Mouse (Mus musculus): ENCODE results near the gene 1810013L24Rik. TPM values are rescaled to one million over a fixed set of nuclear protein-coding genes. Genes with fewer than 3 reads are reported as not detected.
"Not testable (repeated sequence)": the region's sequence is repeated elsewhere in the genome, so short reads cannot be mapped to it uniquely, and the experiment has no call there.

Gene 1810013L24Rik
- polyA plus RNA-seq, 1 experiment from 2014 or later, result 20.8 TPM

GRCm38 (mm10) chr16:8867406-8867955 lies 37.6 kb downstream of the 1810013L24Rik start:
- Histone ChIP-seq H3K36me3 (no peaks in the 10 kb centered on the region), H3K27ac (no peak overlapping the region), H3K9ac (no peak overlapping the region), H3K4me1 (peaks cover 11% of the 10 kb centered on the region), H3K27me3 (no peaks in the 10 kb centered on the region), H3K4me2 (no peak overlapping the region), H3K4me3 (no peak overlapping the region), H3K9me3 (no peaks in the 10 kb centered on the region)
- ATAC-seq (ENCODE audit: borderline replicate concordance, extremely low read depth, low FRiP score, low TSS enrichment), result no peak
- WGBS, result 76% methylated on average over 5 of the region's 5 CpGs

DNA sequence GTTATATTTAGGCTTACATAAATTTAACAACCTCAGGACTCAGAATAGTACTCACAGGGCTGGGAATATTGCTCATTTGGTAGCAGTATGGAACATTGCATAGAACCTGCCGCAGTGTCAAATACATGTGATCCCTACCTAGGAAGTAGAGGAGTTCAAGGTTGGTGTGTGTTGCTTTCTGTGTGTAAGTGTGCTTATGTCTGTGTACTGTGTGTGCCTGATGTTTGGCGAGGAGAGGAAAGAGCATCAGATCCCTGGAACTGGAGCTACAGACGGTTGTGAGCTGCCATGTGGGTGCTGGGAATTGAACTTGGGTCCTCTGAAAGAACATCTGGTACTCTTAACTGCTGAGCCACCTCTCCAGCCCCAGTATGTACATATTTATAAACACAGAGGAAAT lies 38.6 kb downstream of the 1810013L24Rik start:
- WGBS, result 86% methylated on average over 3 of the region's 3 CpGs
- no peaks in the 10 kb centered on the region for H3K36me3 ChIP-seq

DNA sequence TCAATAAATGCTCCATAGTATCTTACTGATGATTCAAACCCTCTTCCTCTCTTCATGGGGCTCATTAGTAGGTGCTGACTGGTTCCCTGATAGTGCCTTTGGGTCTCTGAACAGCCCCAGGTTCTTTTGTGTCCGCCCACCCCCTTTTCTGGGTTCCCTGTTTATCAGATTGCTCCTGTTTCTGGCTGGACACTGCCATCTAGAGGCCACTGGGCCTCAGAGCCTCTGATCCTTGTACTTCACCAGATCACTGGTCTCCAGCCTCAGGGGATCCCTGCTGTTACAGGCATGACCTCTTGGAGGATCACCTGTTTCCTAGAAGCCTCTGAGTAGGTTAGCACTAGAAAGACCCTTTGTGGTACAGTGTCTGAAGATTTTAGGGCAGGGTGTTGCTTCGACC lies 39.8 kb downstream of the 1810013L24Rik start:
- Histone ChIP-seq H3K4me1 (0 out of 2 replicates have a peak, but pooled peaks cover under 1% of the 10 kb centered on the region), H3K9me3 (no peaks in the 10 kb centered on the region), H3K36me3 (no peaks in the 10 kb centered on the region), H3K27ac (no peak overlapping the region), H3K27me3 (no peaks in the 10 kb centered on the region), H3K4me3 (no peak overlapping the region), H3K4me2 (no peak overlapping the region), H3K9ac (no peak overlapping the region)
- no peak for ATAC-seq (ENCODE audit: borderline replicate concordance, extremely low read depth, low FRiP score, low TSS enrichment)
- 22% methylated on average over 2 of the region's 2 CpGs for WGBS

More for the DNA sequence above, 38.6 kb downstream of the 1810013L24Rik start:
- H3K4me3 ChIP-seq, result no peak overlapping the region
- no peak for ATAC-seq (ENCODE audit: borderline replicate concordance, extremely low read depth, low FRiP score, low TSS enrichment)
- H3K4me2 ChIP-seq, result no peak overlapping the region
- no peaks in the 10 kb centered on the region for H3K9me3 ChIP-seq
- H3K27me3 ChIP-seq, result no peaks in the 10 kb centered on the region
- no peak overlapping the region for H3K27ac ChIP-seq
- peaks cover 11% of the 10 kb centered on the region for H3K4me1 ChIP-seq
- no peak overlapping the region for H3K9ac ChIP-seq

GRCm38 (mm10) chr16:8871376-8871775 lies 41.5 kb downstream of the 1810013L24Rik start:
- Histone ChIP-seq H3K4me2 (no peak overlapping the region), H3K36me3 (no peaks in the 10 kb centered on the region), H3K4me1 (no peaks in the 10 kb centered on the region), H3K4me3 (no peak overlapping the region), H3K27me3 (no peaks in the 10 kb centered on the region), H3K9me3 (no peaks in the 10 kb centered on the region), H3K9ac (no peak overlapping the region), H3K27ac (no peak overlapping the region)
- WGBS, result 84% methylated on average over 6 of the region's 6 CpGs
- no peak for ATAC-seq (ENCODE audit: borderline replicate concordance, extremely low read depth, low FRiP score, low TSS enrichment)

- H3K36me3 ChIP-seq, result no peaks in the 10 kb centered on the region
- H3K9me3 ChIP-seq, result no peaks in the 10 kb centered on the region
- no peaks in the 10 kb centered on the region for H3K4me1 ChIP-seq
- H3K9ac ChIP-seq, result no peak overlapping the region
- no peaks in the 10 kb centered on the region for H3K27me3 ChIP-seq
- H3K27ac ChIP-seq, result no peak overlapping the region
- 32% methylated on average over 5 of the region's 5 CpGs for WGBS
- ATAC-seq (ENCODE audit: borderline replicate concordance, extremely low read depth, low FRiP score, low TSS enrichment), result no peak
- H3K4me2 ChIP-seq, result no peak overlapping the region
- no peak overlapping the region for H3K4me3 ChIP-seq
These were observed 42.1 kb downstream of the 1810013L24Rik start for GRCm38 (mm10) chr16:8872019-8872418.

- Histone ChIP-seq H3K9ac (no peak overlapping the region), H3K27me3 (no peaks in the 10 kb centered on the region), H3K9me3 (no peaks in the 10 kb centered on the region), H3K4me3 (no peak overlapping the region), H3K36me3 (no peaks in the 10 kb centered on the region), H3K4me1 (no peaks in the 10 kb centered on the region), H3K4me2 (no peak overlapping the region), H3K27ac (no peak overlapping the region)
- 56% methylated on average over 3 of the region's 3 CpGs for WGBS
- no peak for ATAC-seq (ENCODE audit: borderline replicate concordance, extremely low read depth, low FRiP score, low TSS enrichment)
These were observed 42.6 kb downstream of the 1810013L24Rik start for GRCm38 (mm10) chr16:8872486-8872885.

DNA sequence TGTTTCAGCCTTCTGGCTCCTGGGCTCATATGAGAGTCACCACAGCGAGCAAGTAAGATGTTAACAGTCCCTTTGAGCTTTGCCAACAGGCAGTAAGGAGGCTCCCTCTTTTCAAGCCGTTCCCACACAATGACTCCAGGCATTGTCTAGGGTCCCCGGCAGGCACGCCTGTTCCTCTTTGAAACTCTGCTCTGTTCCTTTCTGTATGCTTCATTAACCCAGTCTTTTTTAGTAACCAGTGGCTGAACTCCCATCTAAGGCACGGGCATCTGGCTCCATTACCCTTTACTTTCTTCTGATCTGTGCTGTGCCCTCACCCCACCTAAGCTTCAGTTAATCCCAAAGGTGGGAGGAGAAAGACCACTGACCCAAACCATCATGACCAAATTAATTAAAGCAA lies 50.2 kb downstream of the 1810013L24Rik start:
- 68% methylated on average over 5 of the region's 5 CpGs for WGBS
- Histone ChIP-seq H3K27ac (no peak overlapping the region), H3K4me3 (no peak overlapping the region), H3K9ac (no peak overlapping the region), H3K4me2 (no peak overlapping the region), H3K27me3 (no peaks in the 10 kb centered on the region), H3K9me3 (no peaks in the 10 kb centered on the region), H3K36me3 (no peaks in the 10 kb centered on the region), H3K4me1 (no peaks in the 10 kb centered on the region)
- no peak for ATAC-seq (ENCODE audit: borderline replicate concordance, extremely low read depth, low FRiP score, low TSS enrichment)

DNA sequence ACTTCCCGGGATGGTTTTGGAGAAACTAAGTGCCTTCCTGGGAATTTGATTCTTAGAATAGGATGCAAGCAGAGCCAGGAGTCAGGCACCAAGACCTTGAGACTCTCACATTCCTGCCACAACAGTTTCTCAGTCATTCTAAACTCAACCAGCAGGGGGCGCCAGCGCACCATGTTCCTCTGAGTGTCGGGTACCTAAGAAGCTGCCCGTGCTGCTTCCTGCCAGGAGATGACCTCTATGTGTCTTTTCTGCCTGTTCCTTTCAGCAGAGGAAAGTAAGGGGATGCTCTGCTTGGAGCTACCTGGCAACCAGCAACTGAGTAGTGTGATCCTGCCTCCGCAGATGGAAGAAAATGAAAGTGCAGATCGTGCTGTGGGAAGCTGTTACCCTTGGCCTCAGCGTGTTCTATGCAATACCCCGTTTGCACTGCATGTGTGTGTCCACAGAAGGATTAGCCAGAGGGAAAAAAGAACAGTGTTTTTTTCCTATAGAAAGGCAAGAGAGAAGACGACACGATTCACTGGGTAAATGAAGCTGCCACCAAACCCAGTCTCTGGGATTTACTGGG lies 53.9 kb downstream of the 1810013L24Rik start:
- H3K4me2 ChIP-seq, result peak overlapping the region; percentile 24; the same call in 1 of the 2 replicates
- WGBS, result 43% methylated on average over 11 of the region's 11 CpGs
- ATAC-seq (ENCODE audit: borderline replicate concordance, extremely low read depth, low FRiP score, low TSS enrichment), result no peak

DNA sequence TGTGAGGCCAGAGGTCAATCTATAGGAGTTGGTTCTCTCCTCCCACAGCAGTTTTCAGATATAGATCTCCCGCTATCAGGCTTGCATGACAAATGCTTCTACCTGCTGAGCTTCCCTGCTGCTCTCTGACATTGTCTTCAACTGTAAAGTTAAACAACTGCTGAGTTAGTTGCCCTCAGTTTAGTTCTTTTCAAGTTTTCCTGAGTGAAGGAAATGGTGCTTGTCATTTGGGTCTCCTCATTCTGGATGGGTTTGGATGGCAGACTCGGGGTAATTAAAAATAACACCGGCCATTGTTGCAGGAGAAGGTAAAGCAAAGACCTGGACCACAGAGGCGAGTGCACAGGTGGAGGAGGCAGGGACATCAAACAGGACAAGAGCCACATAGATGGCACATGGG lies 64.3 kb downstream of the 1810013L24Rik start:
- 38% methylated on average over 4 of the region's 4 CpGs for WGBS
- not testable (repeated sequence) for H3K4me3 ChIP-seq; ATAC-seq (ENCODE audit: borderline replicate concordance, extremely low read depth, low FRiP score, low TSS enrichment); H3K4me1 ChIP-seq; H3K9me3 ChIP-seq; H3K27me3 ChIP-seq; H3K36me3 ChIP-seq; H3K27ac ChIP-seq; H3K9ac ChIP-seq; H3K4me2 ChIP-seq

More for the DNA sequence above, 53.9 kb downstream of the 1810013L24Rik start:
- Histone ChIP-seq H3K27ac (no peak overlapping the region), H3K36me3 (no peaks in the 10 kb centered on the region), H3K4me3 (no peak overlapping the region), H3K27me3 (no peaks in the 10 kb centered on the region), H3K4me1 (no peaks in the 10 kb centered on the region), H3K9ac (no peak overlapping the region), H3K9me3 (no peaks in the 10 kb centered on the region)

- Histone ChIP-seq H3K27me3 (no peaks in the 10 kb centered on the region), H3K4me3 (no peak overlapping the region), H3K9ac (no peak overlapping the region), H3K4me2 (no peak overlapping the region), H3K9me3 (no peaks in the 10 kb centered on the region), H3K27ac (no peak overlapping the region), H3K36me3 (no peaks in the 10 kb centered on the region), H3K4me1 (no peaks in the 10 kb centered on the region)
- ATAC-seq (ENCODE audit: borderline replicate concordance, extremely low read depth, low FRiP score, low TSS enrichment), result no peak
- 86% methylated on average over 4 of the region's 4 CpGs for WGBS
These were observed 65.4 kb downstream of the 1810013L24Rik start for GRCm38 (mm10) chr16:8895301-8895700.

GRCm38 (mm10) chr16:8906115-8906514 lies 76.2 kb downstream of the 1810013L24Rik start:
- H3K4me2 ChIP-seq; H3K4me3 ChIP-seq; H3K9me3 ChIP-seq; H3K9ac ChIP-seq; H3K27ac ChIP-seq; H3K4me1 ChIP-seq; H3K36me3 ChIP-seq; H3K27me3 ChIP-seq; ATAC-seq (ENCODE audit: borderline replicate concordance, extremely low read depth, low FRiP score, low TSS enrichment): not testable (repeated sequence)
- WGBS, result 10% methylated on average over 2 of the region's 2 CpGs

Measured in lung, embryonic 15.5 days (tissue).